Mouse (Mus musculus) layer of hippocampus, adult 18-20 months (tissue): Measurements from ENCODE around the gene Ceacam15. TPM values are rescaled to one million over a fixed set of nuclear protein-coding genes. Genes with fewer than 3 reads are reported as not detected.
A peak's percentile ranks its signal among the peaks of the same experiment; 100 is the strongest.

ENCODE experiments used
- DNase-seq, 2 experiments: peaks; one replicate each; pipeline ENCODE4 v3.0.0; 2022; ENCODE audit warnings: low spot score in 2 of 2
- total RNA-seq, 2 experiments: library from RNA; stranded (reverse); gene quantifications; 2 replicates each; pipeline ENCODE4 v1.2.3; 2021

The Ceacam15 gene
- total RNA-seq, 2 experiments from 2014 or later: not detected

GRCm38 (mm10) chr7:16631025-16631424 is 44.5 kb downstream of the Ceacam15 start:
- no peak for DNase-seq

- peak in 1 of 2 experiments; percentile 65 for DNase-seq
Measured at GRCm38 (mm10) chr7:16629598-16630296, 45.8 kb downstream of the Ceacam15 start.

- peak in 1 of 2 experiments; percentile 83 for DNase-seq
Measured at GRCm38 (mm10) chr7:16628096-16628771, 47.3 kb downstream of the Ceacam15 start.

GRCm38 (mm10) chr7:16623687-16624086 is 51.8 kb downstream of the Ceacam15 start:
- no peak for DNase-seq

GRCm38 (mm10) chr7:16623131-16623530 is 52.4 kb downstream of the Ceacam15 start:
- DNase-seq: no peak

Other genes with a start within 250 kb of the Ceacam15 start
- gene Tmem160, start 222.9 kb downstream of the Ceacam15 start, total RNA-seq: 10 to 100 TPM; 63.6 to 66.4 TPM
- gene Npas1, start 198.0 kb downstream of the Ceacam15 start, total RNA-seq: 10 to 100 TPM; 14.5 to 17.6 TPM
- gene Arhgap35, start 60.7 kb downstream of the Ceacam15 start, total RNA-seq: 100 to 1,000 TPM; 125 to 128 TPM
- gene Ceacam9, start 46.2 kb upstream of the Ceacam15 start, total RNA-seq: not detected
- 100 to 1,000 TPM; 257 to 266 TPM for gene Ap2s1, start 62.7 kb upstream of the Ceacam15 start, total RNA-seq
- 1 to 10 TPM; 2.0 to 2.9 TPM for gene Slc1a5, start 105.6 kb upstream of the Ceacam15 start, total RNA-seq
- 100 to 1,000 TPM; 260 to 290 TPM for gene Strn4, start 140.2 kb upstream of the Ceacam15 start, total RNA-seq
- 10 to 100 TPM; 46.7 to 46.9 TPM for gene Fkrp, start 141.0 kb upstream of the Ceacam15 start, total RNA-seq
- 1 to 10 TPM; 4.7 to 6.1 TPM for gene Prkd2, start 167.2 kb upstream of the Ceacam15 start, total RNA-seq
- 100 to 1,000 TPM; 173 to 175 TPM for gene Dact3, start 199.6 kb upstream of the Ceacam15 start, total RNA-seq
- gene Gng8, start 216.1 kb upstream of the Ceacam15 start, total RNA-seq: 1 to 10 TPM; 2.6 to 2.8 TPM
- gene Ptgir, start 230.8 kb upstream of the Ceacam15 start, total RNA-seq: under 1 TPM in 1 of 2 experiments, not detected in 1; 0.10 TPM
- 1,000 to 10,000 TPM; 2,132 to 2,161 TPM for gene Calm3, start 248.4 kb upstream of the Ceacam15 start, total RNA-seq